Mouse (Mus musculus): Measurements from ENCODE around the gene Gal3st4.

Gal3st4 gene

DNA sequence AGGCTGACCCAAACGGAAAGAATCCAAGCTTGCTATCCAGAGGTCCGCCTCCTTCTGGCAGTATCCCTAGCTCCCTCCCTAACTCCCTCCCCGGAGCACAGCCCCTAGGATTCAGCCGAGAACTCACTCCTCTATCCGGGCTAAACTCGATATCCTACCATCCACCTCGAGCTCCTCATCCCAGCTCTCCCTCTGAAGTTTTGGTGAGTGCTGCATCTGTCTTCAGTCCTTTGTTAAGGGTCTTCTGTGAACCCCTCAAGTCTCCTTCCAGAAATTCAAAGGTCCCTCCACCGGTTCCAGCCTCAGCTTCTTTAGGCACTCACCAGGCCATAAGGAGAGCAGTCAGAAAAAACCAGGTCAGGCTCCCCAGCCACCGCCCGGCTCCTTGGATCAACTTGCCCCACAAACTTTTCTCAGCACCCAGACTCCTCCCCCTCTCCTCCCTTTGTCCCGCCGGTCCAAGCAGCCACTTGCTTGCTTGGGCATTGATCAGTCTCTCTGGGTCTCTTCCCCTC lies at the start of gene Gal3st4:
Gene Gal3st4 (minus strand): TSS at position 432 of the 515 bp plus-strand sequence.
- no peak for DNase-seq (ENCODE audit: low spot score in 2 of 2)

DNA sequence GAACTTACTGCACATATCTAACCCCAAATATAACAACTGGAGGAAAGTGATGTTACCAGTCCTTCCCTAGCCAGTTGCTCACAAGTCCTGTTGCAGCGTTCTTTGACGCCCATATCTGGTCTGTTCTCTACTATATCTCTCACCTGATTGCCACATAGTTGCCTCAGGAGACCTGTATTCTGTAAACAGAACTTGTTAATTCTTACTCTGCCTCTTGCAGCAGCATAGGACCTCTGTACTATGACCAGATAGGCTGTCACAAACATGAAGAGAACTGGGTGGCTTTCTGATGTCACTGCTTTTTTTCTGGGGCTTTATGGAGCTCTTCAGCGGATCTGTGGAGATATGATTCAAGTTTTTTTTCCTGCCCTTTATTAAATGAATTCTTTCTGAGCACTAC lies 40.2 kb upstream of the Gal3st4 start:
- DNase-seq (ENCODE audit: low spot score in 2 of 2), result no peak

DNA sequence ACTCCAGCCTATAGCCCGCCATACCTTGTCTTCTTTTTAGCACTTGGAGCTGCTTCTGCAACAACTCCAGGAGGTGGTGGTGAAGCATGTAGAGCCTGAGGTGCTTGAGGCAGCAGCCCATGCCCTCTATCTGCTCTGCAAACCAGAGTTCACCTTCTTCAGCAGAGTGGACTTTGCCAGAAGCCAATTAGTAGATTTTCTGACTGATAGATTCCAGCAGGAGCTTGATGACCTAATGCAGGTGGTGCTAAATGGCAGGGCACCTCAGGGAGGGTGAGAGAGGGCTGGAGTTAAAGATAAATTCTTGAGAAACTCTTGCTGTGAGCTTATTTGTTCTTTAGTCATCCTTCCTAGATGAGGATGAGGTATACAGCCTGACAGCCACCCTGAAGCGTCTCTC lies 27.0 kb upstream of the Gal3st4 start:
- no peak for DNase-seq (ENCODE audit: low spot score in 2 of 2)

- no peak for DNase-seq (ENCODE audit: low spot score in 2 of 2)
These were observed 21.5 kb upstream of the Gal3st4 start for GRCm38 (mm10) chr5:138294158-138294557.

GRCm38 (mm10) chr5:138291638-138292037 lies 19.0 kb upstream of the Gal3st4 start:
- no peak for DNase-seq (ENCODE audit: low spot score in 2 of 2)

DNA sequence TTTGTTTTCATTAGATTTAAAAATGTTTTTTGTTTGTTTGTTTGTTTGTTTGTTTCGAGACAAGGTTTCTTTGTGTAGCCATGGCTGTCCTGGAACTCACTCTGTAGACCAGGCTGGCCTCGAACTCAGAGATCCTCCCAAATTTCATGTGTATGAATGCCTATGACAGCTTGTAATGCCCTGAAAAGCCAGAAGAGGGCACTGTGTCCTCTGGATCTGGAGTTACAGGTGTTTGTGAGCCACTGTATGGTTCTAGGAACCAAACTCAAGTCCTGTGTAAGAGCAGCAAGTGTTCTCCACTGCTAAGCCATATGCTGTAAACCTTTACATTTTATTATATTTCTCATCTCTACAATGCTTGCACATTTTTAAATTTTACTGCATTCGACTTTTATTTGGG lies 15.2 kb upstream of the Gal3st4 start:
- DNase-seq (ENCODE audit: low spot score in 2 of 2), result no peak

DNA sequence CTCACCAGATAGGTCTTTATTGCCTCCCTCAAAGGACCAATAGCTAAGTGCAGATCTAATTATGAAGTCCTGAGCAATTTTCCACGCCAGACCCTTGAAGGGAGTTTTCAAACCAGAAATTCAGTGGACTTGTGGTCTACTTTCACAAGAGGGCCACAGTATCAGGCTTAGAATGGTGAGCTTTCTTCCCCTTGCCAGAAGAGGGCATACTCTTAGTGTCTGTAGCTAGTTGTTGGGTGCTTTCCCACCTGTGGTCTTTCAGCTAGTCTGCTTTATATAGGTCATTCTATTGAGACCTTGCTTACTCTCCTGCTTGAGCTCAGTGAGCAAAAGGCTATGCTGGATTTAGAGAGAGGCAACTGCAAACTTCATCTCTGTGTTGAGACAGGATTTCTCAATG lies 10.9 kb upstream of the Gal3st4 start:
- no peak for DNase-seq (ENCODE audit: low spot score in 2 of 2)

DNA sequence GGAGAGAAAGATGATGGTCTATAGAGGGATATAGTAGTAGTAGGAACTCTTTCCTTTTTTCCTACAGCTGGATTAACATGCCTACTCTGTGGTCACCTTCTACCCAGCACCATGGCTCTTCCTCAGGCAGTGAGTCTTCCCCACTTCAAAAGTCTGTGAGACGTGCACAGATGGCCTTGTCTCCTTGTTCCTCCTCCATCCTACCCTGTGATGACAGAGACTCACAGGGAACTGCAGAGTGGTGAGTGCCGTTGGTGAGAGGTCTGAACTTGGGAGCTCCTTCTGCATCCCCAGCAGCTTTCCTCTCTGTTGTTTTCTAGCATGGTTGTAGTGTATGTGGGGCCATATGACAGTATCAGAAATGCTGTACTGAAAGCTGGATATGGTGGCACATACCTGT lies 9.2 kb upstream of the Gal3st4 start:
- DNase-seq (ENCODE audit: low spot score in 2 of 2), result no peak

- no peak for DNase-seq (ENCODE audit: low spot score in 2 of 2)
These were observed 8.2 kb upstream of the Gal3st4 start for GRCm38 (mm10) chr5:138280829-138281228.

- no peak for DNase-seq (ENCODE audit: low spot score in 2 of 2)
These were observed 7.8 kb upstream of the Gal3st4 start for GRCm38 (mm10) chr5:138280425-138280768.

DNA sequence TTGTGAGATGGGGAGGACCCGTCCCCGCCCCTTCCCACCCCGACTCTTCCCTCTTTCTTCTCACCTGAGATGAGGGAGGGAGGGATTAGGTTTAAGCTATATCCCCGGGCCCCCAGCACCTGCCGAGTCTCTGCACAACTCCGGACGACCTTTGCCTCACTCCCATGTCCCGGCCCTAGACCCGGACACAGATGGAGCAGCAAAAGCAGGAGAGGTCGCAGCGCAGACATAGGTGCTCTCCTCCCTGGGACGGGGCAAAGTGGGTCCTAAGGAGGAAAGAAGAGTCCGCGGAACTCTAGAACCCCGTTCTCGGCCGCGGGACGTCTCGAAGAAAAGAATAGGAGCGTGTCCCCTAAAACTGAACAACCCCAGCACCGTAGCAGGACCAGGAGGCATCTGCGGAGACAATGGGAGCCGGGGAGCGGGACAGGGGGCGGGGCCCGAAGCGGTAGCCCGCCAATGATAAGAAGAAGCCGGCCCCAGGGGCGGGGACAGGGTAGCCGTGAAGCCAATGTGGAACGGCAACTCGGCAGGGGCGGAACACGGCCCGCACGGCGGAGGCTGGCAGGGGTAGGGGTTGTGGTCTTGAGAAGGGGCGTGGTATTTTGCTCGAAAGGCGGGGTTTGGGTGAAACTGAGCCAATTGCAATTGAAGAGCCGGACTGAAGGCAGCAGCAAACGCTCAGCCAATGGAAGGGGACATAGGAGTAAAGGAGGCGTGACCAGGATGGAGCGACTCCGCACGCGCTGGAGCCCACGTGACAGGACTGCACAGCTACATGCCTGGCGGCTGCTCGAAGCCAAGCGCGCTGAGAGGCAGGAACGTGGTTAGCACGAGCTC lies 7.2 kb upstream of the Gal3st4 start, which contains the start of the genes Gm43720, Gpc2 and Stag3:
Gene Gm43720 (minus strand): TSS at position 374 of the 840 bp plus-strand sequence.
Gene Gpc2 (minus strand): TSS at position 421 of the 840 bp plus-strand sequence.
Gene Stag3 (plus strand): TSS at position 656 of the 840 bp plus-strand sequence.
- peak; percentile 65 for DNase-seq (ENCODE audit: low spot score in 2 of 2)

DNA sequence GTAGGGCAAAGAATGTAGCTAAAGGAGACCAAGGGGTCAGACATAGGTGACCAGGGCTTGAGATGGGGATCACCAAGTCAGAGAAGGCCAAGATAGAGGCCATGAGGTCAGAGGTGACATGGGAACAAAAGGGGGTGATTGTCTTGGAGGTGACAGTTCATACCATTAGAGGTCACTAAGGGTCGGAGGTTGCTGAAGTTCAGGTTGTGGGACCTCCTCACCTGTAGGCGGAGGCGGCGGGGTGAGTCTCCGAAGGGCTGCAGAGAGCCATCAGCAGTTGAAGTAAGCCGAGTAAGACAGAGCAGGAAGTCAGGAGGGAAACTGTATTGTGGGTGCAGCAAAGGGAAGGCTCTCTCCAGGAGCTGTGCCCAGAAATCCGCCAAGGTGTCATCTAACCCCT lies 5.4 kb upstream of the Gal3st4 start:
- DNase-seq (ENCODE audit: low spot score in 2 of 2), result no peak

DNA sequence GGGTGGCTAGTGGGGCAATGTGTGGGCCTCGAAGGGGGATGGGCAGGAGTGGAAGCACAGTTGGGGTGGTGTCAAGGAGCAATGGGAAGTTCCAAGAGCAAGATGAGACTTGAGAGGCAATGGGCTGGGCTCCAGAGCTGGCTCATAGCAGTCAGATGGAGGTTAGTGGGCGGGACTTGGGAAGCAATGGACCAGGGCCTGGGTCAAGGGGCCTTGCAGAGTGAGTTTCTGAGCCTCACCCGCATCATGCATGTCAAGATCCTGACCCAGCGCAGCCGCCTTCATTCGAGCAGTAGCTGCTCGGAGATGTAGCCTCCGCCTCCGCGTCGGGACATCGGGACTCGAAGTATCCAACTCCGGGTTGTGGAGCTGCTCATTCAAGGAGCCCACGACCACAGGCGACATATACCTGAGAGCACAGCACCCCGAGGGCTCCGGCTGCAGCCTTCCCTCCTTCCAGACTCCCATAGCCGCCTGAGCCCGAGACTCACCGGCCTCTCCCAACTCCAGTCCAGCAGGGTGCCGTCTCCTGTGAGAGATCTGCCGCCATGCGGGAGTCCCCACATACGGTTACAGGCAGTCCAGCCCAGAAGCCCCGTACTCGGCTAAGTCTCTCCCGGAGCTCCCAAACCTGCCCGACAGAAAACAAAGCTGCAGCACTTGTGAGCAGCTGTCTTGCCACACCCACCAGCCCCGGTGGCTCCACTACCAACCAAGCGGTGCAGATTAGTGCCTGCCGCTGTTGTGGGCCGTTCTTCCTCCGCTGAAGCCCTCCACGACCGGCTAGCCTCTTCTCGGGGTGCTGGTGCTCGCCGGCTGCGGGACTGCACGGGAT lies 2.8 kb upstream of the Gal3st4 start:
- no peak for DNase-seq (ENCODE audit: low spot score in 2 of 2)

DNA sequence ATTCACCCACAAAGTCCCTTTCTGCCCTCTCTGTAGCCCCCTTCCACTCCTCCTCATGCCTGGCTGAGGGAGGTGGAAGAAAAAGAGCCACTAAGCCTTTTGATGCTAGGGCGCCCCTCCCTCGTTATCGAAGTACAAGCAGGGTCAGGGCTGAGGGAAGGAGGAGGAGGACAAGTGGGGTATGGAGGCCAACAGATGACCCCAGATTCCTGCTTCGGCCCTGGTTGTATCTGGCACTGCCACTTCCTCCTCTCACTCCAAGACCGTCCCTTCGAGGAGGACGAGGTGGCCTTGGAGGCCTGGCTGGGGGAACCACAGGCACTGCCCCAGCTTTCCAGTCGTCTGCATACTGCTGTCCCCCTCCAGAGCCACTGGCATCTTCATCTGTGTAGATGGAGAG lies 1.5 kb upstream of the Gal3st4 start:
- no peak for DNase-seq (ENCODE audit: low spot score in 2 of 2)

DNA sequence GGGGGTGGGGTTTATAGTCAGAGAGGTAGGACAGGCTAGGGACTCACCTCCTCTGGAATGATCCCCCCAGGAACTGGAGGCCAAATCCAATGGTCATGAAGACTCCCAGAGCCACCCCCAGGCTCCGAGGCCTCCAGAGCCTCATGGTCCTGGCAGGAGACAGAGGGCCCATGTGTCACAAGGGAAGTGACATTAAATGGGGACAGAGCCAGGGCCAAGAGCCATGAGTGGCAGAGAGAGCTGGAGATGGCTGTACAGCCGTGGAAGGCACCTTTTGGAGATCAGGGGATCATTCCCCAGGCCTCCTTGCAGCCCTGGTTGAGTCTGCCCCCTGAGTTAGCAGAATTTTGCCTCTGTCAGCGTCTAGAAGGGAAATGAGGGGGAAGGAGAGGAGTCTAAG lies 1.4 kb downstream of the Gal3st4 start:
- DNase-seq (ENCODE audit: low spot score in 2 of 2), result no peak

DNA sequence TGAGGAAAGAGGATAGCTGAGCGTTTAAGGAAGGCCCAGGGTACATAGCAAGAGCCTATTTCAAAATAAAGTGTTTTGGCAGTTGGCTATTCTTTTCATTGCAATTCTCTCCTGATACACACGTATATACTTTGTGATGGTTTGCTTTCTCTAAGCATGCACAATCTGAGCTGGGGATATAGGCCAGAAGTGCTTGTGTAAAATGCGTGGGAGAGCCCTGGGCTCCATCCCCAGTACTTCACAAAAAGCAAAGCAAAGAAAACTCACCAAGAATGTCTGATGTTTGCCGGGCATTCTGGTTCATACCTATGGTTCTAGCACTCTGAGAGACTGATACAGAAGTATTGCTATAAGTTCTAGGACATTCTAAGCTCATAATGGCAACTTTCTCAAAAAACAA lies 3.7 kb downstream of the Gal3st4 start:
- no peak for DNase-seq (ENCODE audit: low spot score in 2 of 2)

- no peak for DNase-seq (ENCODE audit: low spot score in 2 of 2)
These were observed 5.5 kb downstream of the Gal3st4 start for GRCm38 (mm10) chr5:138267114-138267513.

GRCm38 (mm10) chr5:138265712-138266111 lies 6.9 kb downstream of the Gal3st4 start:
- no peak for DNase-seq (ENCODE audit: low spot score in 2 of 2)

DNA sequence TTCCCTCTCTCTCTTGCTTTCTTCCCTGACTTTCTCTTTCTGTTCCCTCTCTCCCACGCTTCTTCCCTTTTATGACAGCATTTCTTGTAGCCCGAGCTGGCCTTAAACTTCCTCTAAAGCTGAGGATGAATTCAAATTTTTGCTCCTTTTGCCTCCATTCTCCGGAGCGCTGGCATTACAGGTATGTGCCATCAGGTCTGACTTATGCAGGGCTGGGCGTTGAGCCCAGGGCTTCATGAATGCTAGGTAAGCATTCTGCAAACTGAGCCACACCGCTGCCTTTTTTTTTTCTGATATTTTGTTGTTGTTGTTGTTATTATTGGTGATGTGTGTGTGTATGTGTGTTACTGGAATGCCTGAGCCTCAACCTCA lies 8.4 kb downstream of the Gal3st4 start:
- no peak for DNase-seq (ENCODE audit: low spot score in 2 of 2)

- DNase-seq (ENCODE audit: low spot score in 2 of 2), result peak; percentile 90 to 93
These were observed 9.1 kb downstream of the Gal3st4 start, which contains the start of gene BC037034 for GRCm38 (mm10) chr5:138263260-138264206. Gene BC037034 (minus strand): TSS chr5:138264033.

DNA sequence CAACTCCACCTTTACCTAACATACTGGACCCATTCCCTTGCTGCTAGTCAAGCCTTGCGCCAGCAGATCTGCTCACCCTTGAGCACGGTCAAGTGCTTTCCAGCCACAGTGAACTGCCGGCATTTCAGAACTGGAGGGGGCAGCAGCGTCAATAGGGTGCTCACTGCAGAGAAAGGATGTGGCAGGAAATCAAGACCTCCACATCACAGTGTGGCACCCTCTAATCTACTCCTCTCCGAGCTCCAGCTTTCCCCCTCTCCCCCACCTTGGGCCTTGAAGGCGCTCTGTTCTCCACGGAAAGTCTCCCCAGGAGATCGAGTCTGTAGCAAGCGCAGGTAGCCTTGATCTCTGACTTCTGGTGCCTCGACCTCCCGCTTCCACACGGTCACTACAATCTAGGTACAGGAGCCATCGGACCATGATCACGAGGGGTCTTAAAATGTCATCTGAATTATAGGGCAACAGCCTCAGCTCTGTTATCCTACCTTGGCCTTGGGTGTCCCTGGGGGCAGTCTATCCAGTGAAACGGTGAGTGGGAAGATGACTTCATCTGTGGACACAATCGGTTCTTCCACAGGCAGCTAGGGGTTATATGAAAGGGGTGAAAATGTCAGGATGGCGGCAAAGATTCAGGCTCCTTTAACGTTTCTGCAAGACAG lies 9.9 kb downstream of the Gal3st4 start:
- no peak for DNase-seq (ENCODE audit: low spot score in 2 of 2)

Measured in frontal cortex, postnatal 36 days (tissue).